Mouse (Mus musculus) C2C12 (cell line): ENCODE data around the gene Anks3. TPM values are rescaled to one million over a fixed set of nuclear protein-coding genes. Genes with fewer than 3 reads are reported as not detected.

Experiments
- H3K27me3 ChIP-seq: one replicate; pipeline ENCODE4 v1.6.1; 2011; ENCODE audit not compliant: control insufficient read depth, insufficient read depth, insufficient read length
- H3K36me3 ChIP-seq: one replicate; pipeline ENCODE4 v1.6.1; 2011; ENCODE audit not compliant: control insufficient read depth, insufficient read depth
- H3K4me3 ChIP-seq: one replicate; pipeline ENCODE4 v1.5.1; 2011; ENCODE audit warnings: mild to moderate bottlenecking, control low read depth; ENCODE audit not compliant: poor library complexity, insufficient read depth, severe bottlenecking
- H3K79me2 ChIP-seq: one replicate; pipeline ENCODE4 v1.6.1; 2011; ENCODE audit not compliant: control insufficient read depth, insufficient read depth
- H3K79me3 ChIP-seq: one replicate; pipeline ENCODE4 v1.6.1; 2011; ENCODE audit warnings: low read depth, control low read depth
- H3ac ChIP-seq: one replicate; pipeline ENCODE3; 2011; ENCODE audit warnings: low read depth; ENCODE audit not compliant: control insufficient read depth, insufficient read length
- CEBPB ChIP-seq: IDR thresholded peaks from one replicate; pipeline ENCODE4 v1.6.1; 2011; ENCODE audit warnings: low read depth, mild to moderate bottlenecking, control low read depth, moderate library complexity
- CTCF ChIP-seq: IDR thresholded peaks from one replicate; pipeline ENCODE4 v1.5.1; 2011; ENCODE audit not compliant: control insufficient read depth, insufficient read depth, insufficient read length
- FOSL1 ChIP-seq: IDR thresholded peaks from one replicate; pipeline ENCODE4 v1.8.0; 2011; ENCODE audit warnings: mild to moderate bottlenecking, low read length; ENCODE audit not compliant: poor library complexity, insufficient read depth, severe bottlenecking
- MAX ChIP-seq: IDR thresholded peaks from one replicate; pipeline ENCODE4 v1.6.1; 2011; ENCODE audit warnings: mild to moderate bottlenecking, control low read depth
- MYOD1 ChIP-seq: IDR thresholded peaks from one replicate; pipeline ENCODE4 v1.6.1; 2011; ENCODE audit warnings: low read depth; ENCODE audit not compliant: control insufficient read depth, insufficient read length
- MYOG ChIP-seq: IDR thresholded peaks from one replicate; pipeline ENCODE4 v1.6.1; 2011; ENCODE audit not compliant: control insufficient read depth, insufficient read length; ENCODE audit errors: extremely low read depth
- USF1 ChIP-seq: IDR thresholded peaks from one replicate; pipeline ENCODE4 v1.6.1; 2011; ENCODE audit warnings: low read depth, mild to moderate bottlenecking, control low read depth, moderate library complexity
- polyA plus RNA-seq: library from polyadenylated mRNA; unstranded; fragments of >200 nt; fragmentation: generic; extraction: Trizol; gene quantifications from one replicate; pipeline ENCODE4 v1.2.1, GENCODE M21; 2012; ENCODE audit warnings: missing spikeins

Anks3 gene
- polyA plus RNA-seq, 1 experiment: 20.9 TPM

DNA sequence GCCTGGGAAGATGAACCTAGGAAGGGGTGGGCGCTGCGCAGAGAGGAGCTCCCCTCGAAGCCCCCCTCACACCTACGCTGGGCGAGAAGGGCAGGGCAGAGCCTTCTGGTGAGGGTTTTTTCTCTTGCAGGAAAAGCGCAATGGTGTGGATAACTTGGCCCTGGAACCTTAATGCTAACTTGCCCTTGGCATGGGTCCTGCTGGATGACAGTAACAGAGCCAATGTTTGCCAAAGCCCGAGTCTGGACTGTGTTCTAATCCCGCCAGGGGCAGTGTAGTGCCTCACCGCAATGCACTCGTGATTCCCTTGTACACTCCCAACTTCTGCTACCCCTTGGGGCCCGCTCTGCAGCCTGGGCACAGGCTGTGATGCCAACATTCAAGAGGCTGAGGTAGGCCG lies 44.1 kb upstream of the Anks3 start:
- Histone ChIP-seq H3K27me3 (no peaks in the 10 kb centered on the region), H3K4me3 (no peak overlapping the region), H3K79me2 (no peaks in the 10 kb centered on the region), H3K79me3 (no peaks in the 10 kb centered on the region), H3ac (no peak overlapping the region), H3K36me3 (no peaks in the 10 kb centered on the region)
- TF ChIP-seq USF1 (no peak), CTCF (no peak), CEBPB (no peak), FOSL1 (no peak), MAX (no peak), MYOG (no peak), MYOD1 (no peak)

DNA sequence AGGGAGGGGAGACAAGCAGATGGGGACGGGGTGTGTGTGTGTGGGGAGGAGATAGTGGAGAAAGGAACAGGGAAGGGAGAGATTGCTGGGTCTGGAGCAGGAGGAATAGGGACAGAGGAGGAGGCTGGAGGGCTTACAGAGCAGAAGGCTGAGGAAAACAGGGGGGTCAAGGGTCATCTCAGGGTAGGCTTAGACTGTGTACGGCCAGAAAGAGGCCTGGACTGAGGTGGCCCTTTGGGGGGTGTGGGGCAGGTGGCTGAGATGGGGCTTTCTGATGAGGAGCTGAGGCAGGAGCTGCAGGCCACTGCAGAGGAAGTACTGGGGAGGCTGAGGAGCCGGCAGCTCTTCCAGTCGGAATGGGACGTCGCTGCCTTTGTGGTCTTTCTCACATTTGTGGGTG lies 43.5 kb upstream of the Anks3 start:
- Histone ChIP-seq H3K27me3 (no peaks in the 10 kb centered on the region), H3ac (no peak overlapping the region), H3K36me3 (no peaks in the 10 kb centered on the region), H3K79me2 (no peaks in the 10 kb centered on the region), H3K79me3 (no peaks in the 10 kb centered on the region), H3K4me3 (no peak overlapping the region)
- TF ChIP-seq CEBPB (no peak), FOSL1 (no peak), MAX (no peak), USF1 (no peak), CTCF (no peak), MYOG (no peak), MYOD1 (no peak)

DNA sequence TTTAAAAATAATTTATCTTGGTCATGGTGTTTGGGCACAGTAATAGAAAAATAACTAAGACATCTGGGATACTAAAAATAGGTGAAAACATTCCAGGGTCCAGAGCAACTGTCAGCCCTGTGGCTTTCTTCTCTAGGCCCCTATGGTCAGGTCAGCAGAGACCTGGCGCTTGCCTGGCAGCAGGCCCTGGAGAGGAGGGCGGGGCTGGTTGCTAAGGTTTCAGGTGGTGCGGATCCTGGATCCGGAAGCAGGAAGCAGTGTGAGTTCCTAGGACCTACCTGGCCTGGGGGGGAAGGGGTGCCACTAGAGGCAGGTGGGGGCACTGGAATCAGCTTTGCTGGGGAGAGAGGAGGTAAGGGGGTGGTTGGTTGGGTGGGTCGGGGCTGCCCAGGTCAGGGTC lies 43.1 kb upstream of the Anks3 start, which contains the start of gene Smim22:
Smim22 (plus strand) TSS at position 222 of the 400 bp plus-strand sequence.
- Histone ChIP-seq H3K79me3 (no peaks in the 10 kb centered on the region), H3K4me3 (no peak within 1 kb of the TSS), H3K36me3 (no peaks in the 10 kb centered on the region), H3K27me3 (no peaks in the 10 kb centered on the region), H3K79me2 (no peaks in the 10 kb centered on the region), H3ac (no peak within 1 kb of the TSS)
- no peak for TF ChIP-seq USF1
- no peak for TF ChIP-seq FOSL1
- TF ChIP-seq CTCF: no peak
- TF ChIP-seq MYOG: no peak
- TF ChIP-seq CEBPB: no peak
- no peak for TF ChIP-seq MAX
- no peak for TF ChIP-seq MYOD1

DNA sequence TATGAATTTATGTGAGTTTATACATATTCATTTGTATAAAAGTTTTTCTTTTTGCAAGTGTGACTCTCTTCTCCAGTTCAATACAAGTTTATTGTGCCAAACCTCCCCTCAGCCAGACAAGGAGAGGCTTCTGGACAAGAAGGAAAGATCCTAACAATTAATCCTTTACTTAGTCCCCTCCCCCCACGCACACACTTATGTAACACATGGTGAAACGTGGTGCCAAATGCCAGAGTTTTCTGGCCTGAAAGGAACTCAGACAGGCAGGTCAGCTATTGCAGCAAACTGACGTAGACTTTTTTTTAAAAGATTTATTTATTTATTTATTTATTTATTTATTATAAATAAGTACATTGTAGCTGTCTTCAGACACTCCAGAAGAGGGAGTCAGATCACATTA lies 36.6 kb upstream of the Anks3 start:
- Histone ChIP-seq H3K79me3 (no peaks in the 10 kb centered on the region), H3K36me3 (no peaks in the 10 kb centered on the region), H3K27me3 (peaks cover 3% of the 10 kb centered on the region), H3K4me3 (no peak overlapping the region), H3K79me2 (no peaks in the 10 kb centered on the region), H3ac (no peak overlapping the region)
- no peak for TF ChIP-seq FOSL1
- TF ChIP-seq MYOD1: no peak
- TF ChIP-seq MAX: no peak
- TF ChIP-seq USF1: no peak
- TF ChIP-seq CTCF: no peak
- TF ChIP-seq MYOG: no peak
- TF ChIP-seq CEBPB: no peak

DNA sequence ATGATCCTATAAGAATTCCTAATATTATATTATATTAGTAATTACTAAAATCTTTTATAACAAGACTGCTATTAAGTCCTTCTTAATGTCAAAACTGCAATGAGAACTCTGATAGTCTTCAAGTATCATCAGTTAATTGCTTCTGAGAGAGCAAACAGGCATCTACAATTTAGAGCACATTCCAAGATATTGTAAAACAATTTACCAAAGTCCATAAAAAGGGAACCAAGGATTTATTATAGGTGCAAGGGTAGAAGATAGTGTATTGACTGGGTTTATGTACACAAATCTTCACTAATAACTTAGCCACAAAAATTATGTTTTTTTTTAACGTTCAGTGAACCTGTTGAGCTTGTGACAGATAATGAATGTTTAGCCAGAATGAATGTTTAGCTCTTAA lies 35.0 kb upstream of the Anks3 start:
- TF ChIP-seq MYOG (no peak), CEBPB (no peak), USF1 (no peak), MAX (no peak), MYOD1 (no peak), FOSL1 (no peak), CTCF (no peak)
- Histone ChIP-seq H3K36me3 (no peaks in the 10 kb centered on the region), H3ac (no peak overlapping the region), H3K27me3 (peaks cover 3% of the 10 kb centered on the region), H3K79me3 (no peaks in the 10 kb centered on the region), H3K79me2 (no peaks in the 10 kb centered on the region), H3K4me3 (no peak overlapping the region)

DNA sequence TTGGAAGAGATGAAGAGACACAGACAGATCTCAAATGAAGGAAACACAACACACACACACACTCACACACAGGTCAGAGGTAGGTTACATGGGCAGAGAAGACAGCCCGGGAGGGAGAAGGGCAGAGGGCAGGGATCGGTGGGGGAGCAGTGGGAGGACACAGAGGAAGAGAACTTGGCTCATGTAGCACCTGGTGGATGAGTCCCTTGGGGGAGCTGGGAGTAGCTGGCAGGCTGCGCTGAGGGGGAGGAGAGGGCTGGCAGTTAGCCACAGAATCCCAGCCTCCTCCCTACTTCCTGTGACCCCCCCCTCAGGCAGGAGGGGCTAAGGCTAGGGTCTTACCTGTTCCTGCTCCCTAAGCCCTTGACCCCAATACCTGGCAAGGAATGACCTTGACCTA lies 33.5 kb upstream of the Anks3 start, which contains the start of gene Sept12:
Sept12 (minus strand) TSS at position 300 of the 400 bp plus-strand sequence.
- Histone ChIP-seq H3K4me3 (no peak within 1 kb of the TSS), H3K79me3 (no peaks in the 10 kb centered on the region), H3K36me3 (no peaks in the 10 kb centered on the region), H3K27me3 (peaks cover 7% of the 10 kb centered on the region), H3ac (no peak within 1 kb of the TSS), H3K79me2 (no peaks in the 10 kb centered on the region)
- TF ChIP-seq CTCF (no peak), MYOG (no peak), USF1 (no peak), MAX (no peak), CEBPB (no peak)
